Mouse (Mus musculus) testis, postnatal 14 days (tissue): ENCODE data around the gene Igsf21.

Experiments
- DNase-seq: peaks from one replicate; pipeline ENCODE4 v3.0.0; 2021; ENCODE audit warnings: low spot score

Igsf21 gene

GRCm38 (mm10) chr4:140094835-140095234 lies 151.7 kb downstream of the Igsf21 start:
- DNase-seq: no peak

GRCm38 (mm10) chr4:140092367-140092766 lies 154.2 kb downstream of the Igsf21 start:
- no peak for DNase-seq

- no peak for DNase-seq
Measured at GRCm38 (mm10) chr4:140091693-140092092, 154.9 kb downstream of the Igsf21 start.

GRCm38 (mm10) chr4:140089676-140090075 lies 156.9 kb downstream of the Igsf21 start:
- no peak for DNase-seq

DNA sequence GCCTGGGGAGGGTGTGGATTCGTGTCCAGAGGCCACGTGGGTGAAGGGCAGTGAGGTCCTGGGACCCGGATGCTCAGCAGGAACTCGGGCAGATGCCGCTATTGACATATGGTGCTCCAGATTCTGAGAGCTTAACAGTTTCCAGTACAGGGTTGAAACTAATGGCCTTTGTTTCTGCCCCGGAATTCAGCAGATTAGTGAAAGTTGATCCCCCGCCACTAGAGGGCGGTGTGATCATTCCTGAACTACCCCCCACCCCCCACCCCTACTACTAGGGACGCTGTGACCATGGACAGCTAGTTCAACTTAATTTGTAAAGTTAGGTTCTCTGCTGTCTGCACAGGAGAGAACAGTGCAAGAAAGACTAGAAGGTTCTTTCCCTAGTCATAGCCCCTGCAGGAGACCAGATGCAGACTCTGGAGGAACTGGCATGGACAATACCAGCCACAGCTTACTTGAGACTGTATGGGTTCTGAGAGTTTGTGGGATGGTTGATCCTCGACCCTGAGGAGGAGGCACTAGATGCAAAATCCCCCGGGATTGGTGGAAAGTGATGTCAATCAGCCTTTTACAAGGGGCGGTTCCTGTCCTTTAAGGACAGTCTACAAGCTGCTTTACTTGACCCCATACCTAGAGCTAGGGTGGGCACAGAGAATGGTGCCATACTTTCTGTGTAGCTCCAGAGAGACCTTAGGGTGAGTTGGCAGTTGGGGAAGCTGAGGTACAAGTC lies 157.7 kb downstream of the Igsf21 start:
- DNase-seq: no peak

DNA sequence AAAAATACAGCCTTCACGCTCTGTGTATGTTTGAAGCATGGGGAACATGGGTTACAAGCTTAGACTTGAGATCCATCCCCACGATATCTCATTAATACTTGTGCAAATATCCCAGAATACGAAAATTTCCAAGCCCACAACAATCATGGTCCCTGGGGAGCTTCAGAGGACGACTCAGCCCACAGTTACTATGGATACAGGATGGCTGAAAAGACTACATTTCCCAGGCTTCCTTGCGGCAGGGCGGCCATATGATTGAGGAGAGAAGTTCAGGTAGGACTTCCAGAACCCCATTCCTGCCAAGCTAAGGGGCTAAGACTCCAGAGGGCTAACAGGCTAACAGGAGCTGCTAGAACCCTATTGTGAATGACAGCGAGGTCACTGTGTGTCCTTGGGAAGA lies 160.4 kb downstream of the Igsf21 start:
- DNase-seq: no peak

- DNase-seq: no peak
Measured at GRCm38 (mm10) chr4:140084521-140085011, 162.0 kb downstream of the Igsf21 start.

- DNase-seq: no peak
Measured at GRCm38 (mm10) chr4:140084064-140084463, 162.5 kb downstream of the Igsf21 start.

GRCm38 (mm10) chr4:140078416-140078815 lies 168.2 kb downstream of the Igsf21 start:
- DNase-seq: no peak

DNA sequence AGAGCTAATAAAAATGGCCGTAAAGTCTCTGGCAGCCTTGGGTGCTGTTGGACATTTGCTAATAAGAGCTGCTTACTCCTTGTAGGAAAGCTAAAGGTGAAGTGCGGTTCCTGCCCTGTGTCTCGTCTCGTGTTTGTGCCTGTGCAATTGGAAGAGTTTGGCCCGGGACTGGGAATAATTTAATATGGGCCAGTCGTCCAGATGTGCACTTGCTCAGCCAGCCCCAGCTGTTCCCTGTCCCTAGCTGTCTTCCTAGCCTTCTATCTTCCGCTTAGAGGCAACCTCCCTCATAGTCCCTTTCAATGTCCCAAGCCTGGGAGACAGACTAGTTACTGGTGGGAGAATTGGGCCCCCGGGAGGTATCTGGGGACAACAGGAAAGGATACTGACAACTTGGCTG lies 169.0 kb downstream of the Igsf21 start:
- no peak for DNase-seq

GRCm38 (mm10) chr4:140076852-140077563 lies 169.6 kb downstream of the Igsf21 start:
- no peak for DNase-seq

- no peak for DNase-seq
Measured at GRCm38 (mm10) chr4:140076428-140076827, 170.2 kb downstream of the Igsf21 start.

GRCm38 (mm10) chr4:140071047-140071446 lies 175.5 kb downstream of the Igsf21 start:
- DNase-seq: peak; percentile 23

DNA sequence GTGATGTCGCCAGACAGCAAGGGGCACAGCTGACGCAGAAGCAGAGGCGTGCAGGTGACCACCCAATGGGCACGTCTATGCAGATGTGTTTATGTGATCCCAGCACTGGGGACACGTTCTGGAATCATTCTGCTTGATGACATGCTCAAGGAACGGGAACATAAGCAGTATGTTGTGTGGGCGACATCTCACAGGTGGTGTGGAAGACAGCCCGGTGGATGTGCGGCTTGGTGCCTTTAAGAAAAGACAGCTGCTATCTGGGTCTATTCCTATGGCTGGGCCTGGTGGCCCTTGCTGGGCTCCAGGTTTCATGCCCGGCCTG lies 176.3 kb downstream of the Igsf21 start:
- no peak for DNase-seq

GRCm38 (mm10) chr4:140069563-140070330 lies 176.8 kb downstream of the Igsf21 start:
- no peak for DNase-seq

DNA sequence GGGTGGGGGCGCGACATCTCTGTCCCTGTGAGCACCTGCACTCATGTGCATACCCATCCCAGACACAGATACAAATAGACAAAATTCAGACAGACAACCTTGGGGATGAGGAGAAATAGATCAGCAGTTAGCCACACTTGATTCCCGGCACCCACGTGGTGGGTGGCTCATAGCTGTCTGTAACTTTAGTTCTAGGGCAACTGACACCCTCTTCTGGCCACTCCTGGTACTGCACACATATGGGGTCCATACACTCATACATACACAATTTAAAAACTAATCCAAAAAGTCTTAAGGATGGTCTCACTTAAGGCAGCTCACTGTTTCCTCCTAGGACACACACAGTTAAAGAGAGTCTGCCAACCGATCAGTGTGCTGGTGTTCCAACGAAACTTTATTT lies 178.1 kb downstream of the Igsf21 start:
- no peak for DNase-seq

- no peak for DNase-seq
Measured at GRCm38 (mm10) chr4:140066011-140066410, 180.6 kb downstream of the Igsf21 start.

GRCm38 (mm10) chr4:140063153-140063671 lies 183.4 kb downstream of the Igsf21 start:
- no peak for DNase-seq

DNA sequence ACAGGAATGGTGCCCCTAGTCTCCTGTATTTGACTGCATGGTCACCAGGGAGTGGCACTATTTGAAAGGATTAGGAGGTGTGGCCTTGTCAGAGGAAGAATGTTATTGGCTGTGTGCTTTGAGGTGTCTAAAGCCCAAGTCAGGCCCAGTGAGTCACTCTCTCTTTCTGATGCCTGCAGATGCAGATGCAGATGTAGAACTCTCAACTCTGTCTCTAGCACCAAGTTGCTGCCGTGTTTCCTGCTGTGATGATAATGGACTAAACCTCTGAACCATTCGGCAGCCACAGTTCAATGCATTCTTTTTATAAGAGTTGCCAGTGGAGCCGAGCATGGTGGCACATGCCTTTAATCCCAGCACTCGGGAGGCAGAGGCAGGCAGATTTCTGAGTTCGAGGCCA lies 186.3 kb downstream of the Igsf21 start:
- no peak for DNase-seq

DNA sequence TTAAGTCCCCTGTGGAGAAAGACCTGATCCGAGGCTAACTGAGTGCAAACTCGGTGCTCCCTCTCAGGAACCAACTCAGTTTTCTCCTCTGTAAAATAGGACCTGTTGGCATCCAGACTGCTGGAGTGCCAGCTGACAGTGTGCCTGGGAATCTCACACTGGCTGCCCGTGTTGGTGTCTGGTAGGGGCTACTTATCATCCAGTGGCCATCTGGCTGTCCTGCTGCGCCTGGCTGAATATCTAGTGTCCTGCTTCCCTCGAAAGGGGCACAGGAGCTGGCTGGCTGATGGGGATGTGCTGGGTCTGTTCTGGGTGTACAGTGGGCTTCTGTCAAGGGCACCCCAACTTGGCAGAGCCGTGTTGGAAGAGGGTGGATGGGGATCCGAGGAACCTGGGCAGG lies 193.5 kb downstream of the Igsf21 start:
- DNase-seq: no peak

GRCm38 (mm10) chr4:140052575-140052974 lies 194.0 kb downstream of the Igsf21 start:
- no peak for DNase-seq

GRCm38 (mm10) chr4:140047807-140048362 lies 198.7 kb downstream of the Igsf21 start:
- DNase-seq: no peak
